Mouse (Mus musculus) left cerebral cortex, adult 2 months (tissue): ENCODE measurements around the gene Timd4. TPM values are rescaled to one million over a fixed set of nuclear protein-coding genes. Genes with fewer than 3 reads are reported as not detected.

ENCODE experiments used
- DNase-seq, 2 experiments: peaks; one replicate each; pipeline ENCODE4 v3.0.0; 2021 to 2022; ENCODE audit warnings: low spot score in 2 of 2, mixed read lengths in 1 of 2; ENCODE audit errors: extremely low spot score in 1 of 2
- H3K27ac ChIP-seq: fragments of 200-600 bp; 2 replicates; pipeline ENCODE4 v1.8.1; 2022
- H3K4me3 ChIP-seq: fragments of 200-600 bp; 2 replicates; pipeline ENCODE4 v1.8.1; 2022
- CTCF ChIP-seq: fragments of 200-600 bp; IDR thresholded peaks from 2 replicates; pipeline ENCODE4 v1.8.1; 2022; ENCODE audit warnings: antibody characterized with exemption, mild to moderate bottlenecking, moderate library complexity
- intact Hi-C: fragments of 180-260 bp; cut with DNase I; formaldehyde crosslinking; loops from one replicate; pipeline ENCODE4 v1.15.1; 2025
- total RNA-seq, 2 experiments: library from RNA; stranded (reverse); gene quantifications; 2 replicates each; pipeline ENCODE4 v1.2.3; 2021

The Timd4 gene
- total RNA-seq, 2 experiments from 2014 or later, result not detected

- DNase-seq, result no peak
- intact Hi-C loops, result no loop called here
- H3K27ac ChIP-seq, result no peak overlapping the region
- no peak for TF ChIP-seq CTCF
- H3K4me3 ChIP-seq, result no peak overlapping the region
Observed at GRCm38 (mm10) chr11:46868594-46868993, 58.0 kb downstream of the Timd4 start.

- intact Hi-C loops, result no loop called here
- no peak overlapping the region for H3K4me3 ChIP-seq
- TF ChIP-seq CTCF, result no peak
- peak in 1 of 2 experiments; percentile 14 for DNase-seq
- H3K27ac ChIP-seq, result no peak overlapping the region
Observed at GRCm38 (mm10) chr11:46875774-46876173, 65.2 kb downstream of the Timd4 start.

DNA sequence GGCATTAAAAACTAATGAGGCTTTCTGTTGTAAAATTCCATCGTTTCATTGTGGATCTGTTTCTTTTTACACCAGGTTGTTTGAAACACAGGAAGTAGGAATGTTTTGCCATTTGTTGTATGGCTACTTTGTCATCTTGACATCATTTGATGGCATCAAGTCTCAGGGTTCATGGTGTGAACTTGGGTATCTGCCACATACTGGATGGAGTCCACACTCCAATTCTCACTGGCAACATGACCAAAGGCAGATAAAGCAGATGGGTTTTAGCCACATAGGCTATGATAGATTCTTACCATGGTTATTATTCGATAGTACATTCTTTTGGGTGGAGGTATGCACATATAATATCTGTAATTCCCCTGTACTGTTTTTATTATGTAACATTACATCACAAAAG lies 71.9 kb downstream of the Timd4 start:
- Histone ChIP-seq H3K4me3 (no peak overlapping the region), H3K27ac (no peak overlapping the region)
- intact Hi-C loops, result no loop called here
- TF ChIP-seq CTCF, result no peak
- no peak for DNase-seq

- Histone ChIP-seq H3K27ac (no peak overlapping the region), H3K4me3 (no peak overlapping the region)
- DNase-seq, result no peak
- intact Hi-C loops, result no loop called here
- no peak for TF ChIP-seq CTCF
Observed at GRCm38 (mm10) chr11:46889093-46889492, 78.5 kb downstream of the Timd4 start.

Other genes with a start within 250 kb of the Timd4 start
- gene BC053393, start 239.3 kb upstream of the Timd4 start, total RNA-seq, result not detected
- gene Dppa1, start 181.5 kb upstream of the Timd4 start, total RNA-seq, result under 1 TPM in 1 of 2 experiments, not detected in 1; 0.47 TPM
- not detected for gene Timd2, start 103.7 kb upstream of the Timd4 start, total RNA-seq
- gene Havcr1, start 75.7 kb upstream of the Timd4 start, total RNA-seq, result not detected